Mouse (Mus musculus): ENCODE data around the gene Ap2b1. TPM values are rescaled to one million over a fixed set of nuclear protein-coding genes. Genes with fewer than 3 reads are reported as not detected.
A peak's percentile ranks its signal among the peaks of the same experiment; 100 is the strongest.

The Ap2b1 gene
- total and polyA plus RNA-seq, 2 experiments from 2014 or later, result 94.8 to 209 TPM

DNA sequence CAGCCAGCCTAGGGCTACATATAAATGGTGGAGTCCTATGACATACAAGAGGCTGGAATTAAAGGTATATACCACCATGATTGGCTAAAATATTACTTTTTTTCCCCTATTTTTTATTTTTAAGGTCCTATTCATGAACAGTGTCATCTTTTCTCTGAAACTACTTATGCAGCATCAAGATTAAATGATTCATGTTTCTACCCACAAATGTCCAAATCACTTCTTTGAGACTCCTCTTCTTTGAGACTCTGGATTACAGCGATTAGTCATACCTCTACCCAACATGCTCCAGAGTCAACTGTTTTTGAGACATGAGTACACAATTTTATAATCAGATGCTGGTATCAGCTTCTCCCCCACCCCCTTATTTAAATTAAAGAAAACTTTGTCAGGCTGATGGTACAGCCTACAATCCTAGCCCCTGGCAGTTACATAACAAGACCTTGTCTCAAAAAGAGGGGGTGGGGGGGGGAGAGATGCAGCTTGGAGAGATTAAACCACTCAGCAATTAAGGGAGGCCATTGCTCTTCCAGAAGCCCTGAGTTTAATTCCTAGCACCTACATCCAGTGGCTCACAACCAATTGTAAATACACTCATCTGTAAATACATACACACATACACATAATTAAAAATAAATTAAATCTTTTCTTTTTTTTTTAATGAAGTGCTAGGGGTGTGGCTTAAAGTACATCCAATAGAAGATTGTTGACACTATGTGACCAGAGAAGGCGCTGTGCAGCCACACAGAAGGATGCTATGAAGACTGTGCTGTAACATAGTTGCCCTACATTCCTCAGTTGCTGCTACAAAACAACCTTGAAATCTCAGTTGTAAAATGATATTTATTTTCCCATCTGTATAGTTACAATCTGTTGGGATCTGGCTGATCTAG, 26.6 kb upstream of the Ap2b1 start:
- no peak overlapping the region for H3K9ac ChIP-seq (replicated peaks; ENCODE audit: low read length)
- H3K27ac ChIP-seq, result peak overlapping the region; percentile 54; the same call in 1 of the 2 replicates
- peaks cover 6% of the 10 kb centered on the region; the same call in 1 of the 2 replicates for H3K4me1 ChIP-seq (ENCODE audit: insufficient read depth, low read length)
- no peak overlapping the region for H3K4me3 ChIP-seq (ENCODE audit: low read length)
- no peaks in the 10 kb centered on the region for H3K27me3 ChIP-seq (ENCODE audit: insufficient read depth, low read length)
- H3K4me2 ChIP-seq (ENCODE audit: low read depth, low read length), result peak overlapping the region; percentile 59; the same call in 1 of the 2 replicates
- WGBS, result 18% methylated on average over 2 of the region's 2 CpGs
- ATAC-seq, result no peak; the same call in 1 of the 2 replicates
- TF ChIP-seq CTCF (IDR thresholded peaks at IDR 0.05; ENCODE audit: low read depth), result 0 out of 2 replicates have a peak, but pooled peaks have one; percentile 34
- H3K9me3 ChIP-seq (ENCODE audit: low read length), result no peaks in the 10 kb centered on the region
- H3K36me3 ChIP-seq (ENCODE audit: insufficient read depth, low read length), result no peaks in the 10 kb centered on the region
- peak; percentile 45 for DNase-seq (ENCODE audit: low spot score)

DNA sequence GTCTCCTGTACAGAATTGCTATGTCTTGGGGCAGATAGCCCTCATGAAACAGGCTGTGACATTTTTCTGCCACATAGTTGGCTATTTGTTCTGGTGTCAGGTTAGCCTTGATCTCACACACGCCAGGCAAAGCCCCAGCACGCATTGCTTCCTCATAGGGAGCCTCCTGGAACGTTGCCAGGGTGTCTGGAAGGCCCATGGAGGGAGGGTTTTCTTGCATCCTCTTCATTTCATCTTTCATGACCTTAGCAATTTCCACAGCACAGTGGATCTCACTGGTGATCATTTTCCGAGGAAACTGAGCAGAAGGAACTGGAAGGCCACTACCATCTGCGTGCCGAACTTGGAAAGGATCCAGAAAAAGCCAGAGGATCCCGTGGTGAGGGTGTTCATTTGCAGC, 22.6 kb upstream of the Ap2b1 start:
- Histone ChIP-seq H3K27me3 (ENCODE audit: insufficient read depth, low read length) (no peaks in the 10 kb centered on the region), H3K9me3 (ENCODE audit: low read length) (no peaks in the 10 kb centered on the region), H3K4me2 (ENCODE audit: low read depth, low read length) (no peak overlapping the region), H3K36me3 (ENCODE audit: insufficient read depth, low read length) (no peaks in the 10 kb centered on the region), H3K27ac (no peak overlapping the region), H3K4me3 (ENCODE audit: low read length) (no peak overlapping the region), H3K9ac (replicated peaks; ENCODE audit: low read length) (no peak overlapping the region), H3K4me1 (ENCODE audit: insufficient read depth, low read length) (no peaks in the 10 kb centered on the region)
- TF ChIP-seq CTCF (IDR thresholded peaks at IDR 0.05; ENCODE audit: low read depth), result no peak
- ATAC-seq, result no peak
- DNase-seq (ENCODE audit: low spot score), result no peak
- WGBS, result 57% methylated on average over 7 of the region's 7 CpGs

- H3K9me3 ChIP-seq (ENCODE audit: low read length), result no peaks in the 10 kb centered on the region
- no peak overlapping the region for H3K4me3 ChIP-seq (ENCODE audit: low read length)
- ATAC-seq (no peak), DNase-seq (ENCODE audit: low spot score) (no peak)
- no peak overlapping the region for H3K27ac ChIP-seq
- H3K4me1 ChIP-seq (ENCODE audit: insufficient read depth, low read length), result no peaks in the 10 kb centered on the region
- H3K27me3 ChIP-seq (ENCODE audit: insufficient read depth, low read length), result no peaks in the 10 kb centered on the region
- 85% methylated on average over 4 of the region's 4 CpGs for WGBS
- TF ChIP-seq CTCF (IDR thresholded peaks at IDR 0.05; ENCODE audit: low read depth), result no peak
- H3K36me3 ChIP-seq (ENCODE audit: insufficient read depth, low read length), result no peaks in the 10 kb centered on the region
- H3K4me2 ChIP-seq (ENCODE audit: low read depth, low read length), result no peak overlapping the region
- no peak overlapping the region for H3K9ac ChIP-seq (replicated peaks; ENCODE audit: low read length)
Measured at GRCm38 (mm10) chr11:83279024-83279423, 19.8 kb upstream of the Ap2b1 start.

GRCm38 (mm10) chr11:83279691-83280090, 19.1 kb upstream of the Ap2b1 start:
- no peak overlapping the region for H3K4me3 ChIP-seq (ENCODE audit: low read length)
- no peak overlapping the region for H3K4me2 ChIP-seq (ENCODE audit: low read depth, low read length)
- WGBS, result 84% methylated on average over 6 of the region's 6 CpGs
- H3K27ac ChIP-seq, result no peak overlapping the region
- TF ChIP-seq CTCF (IDR thresholded peaks at IDR 0.05; ENCODE audit: low read depth), result no peak
- no peaks in the 10 kb centered on the region for H3K36me3 ChIP-seq (ENCODE audit: insufficient read depth, low read length)
- H3K27me3 ChIP-seq (ENCODE audit: insufficient read depth, low read length), result no peaks in the 10 kb centered on the region
- H3K9me3 ChIP-seq (ENCODE audit: low read length), result no peaks in the 10 kb centered on the region
- DNase-seq (ENCODE audit: low spot score) (no peak), ATAC-seq (no peak)
- H3K9ac ChIP-seq (replicated peaks; ENCODE audit: low read length), result no peak overlapping the region
- no peaks in the 10 kb centered on the region for H3K4me1 ChIP-seq (ENCODE audit: insufficient read depth, low read length)

GRCm38 (mm10) chr11:83282084-83282483, 16.7 kb upstream of the Ap2b1 start:
- Histone ChIP-seq H3K4me1 (ENCODE audit: insufficient read depth, low read length) (no peaks in the 10 kb centered on the region), H3K4me2 (ENCODE audit: low read depth, low read length) (no peak overlapping the region), H3K36me3 (ENCODE audit: insufficient read depth, low read length) (no peaks in the 10 kb centered on the region), H3K27me3 (ENCODE audit: insufficient read depth, low read length) (no peaks in the 10 kb centered on the region), H3K4me3 (ENCODE audit: low read length) (no peak overlapping the region), H3K27ac (no peak overlapping the region), H3K9ac (replicated peaks; ENCODE audit: low read length) (no peak overlapping the region), H3K9me3 (ENCODE audit: low read length) (no peaks in the 10 kb centered on the region)
- ATAC-seq, result no peak
- WGBS, result 75% methylated on average over 2 of the region's 2 CpGs
- no peak for DNase-seq (ENCODE audit: low spot score)
- no peak for TF ChIP-seq CTCF (IDR thresholded peaks at IDR 0.05; ENCODE audit: low read depth)

- no peak for TF ChIP-seq CTCF (IDR thresholded peaks at IDR 0.05; ENCODE audit: low read depth)
- Histone ChIP-seq H3K9me3 (ENCODE audit: low read length) (no peaks in the 10 kb centered on the region), H3K4me3 (ENCODE audit: low read length) (no peak overlapping the region), H3K27me3 (ENCODE audit: insufficient read depth, low read length) (no peaks in the 10 kb centered on the region), H3K36me3 (ENCODE audit: insufficient read depth, low read length) (no peaks in the 10 kb centered on the region), H3K27ac (no peak overlapping the region), H3K9ac (replicated peaks; ENCODE audit: low read length) (no peak overlapping the region), H3K4me1 (ENCODE audit: insufficient read depth, low read length) (peaks cover 2% of the 10 kb centered on the region; the same call in 1 of the 2 replicates), H3K4me2 (ENCODE audit: low read depth, low read length) (no peak overlapping the region)
- no peak for DNase-seq (ENCODE audit: low spot score)
- WGBS, result 86% methylated on average over 4 of the region's 4 CpGs
- ATAC-seq, result no peak
Measured at GRCm38 (mm10) chr11:83285627-83286026, 13.2 kb upstream of the Ap2b1 start.

GRCm38 (mm10) chr11:83286566-83286965, 12.3 kb upstream of the Ap2b1 start, which contains the start of gene Slfn14:
Slfn14 (minus strand) TSS chr11:83286726.
- ATAC-seq (no peak), DNase-seq (ENCODE audit: low spot score) (no peak)
- Histone ChIP-seq H3K4me1 (ENCODE audit: insufficient read depth, low read length) (peaks cover 7% of the 10 kb centered on the region; the same call in 1 of the 2 replicates), H3K9ac (replicated peaks; ENCODE audit: low read length) (no peak within 1 kb of the TSS), H3K4me3 (ENCODE audit: low read length) (no peak within 1 kb of the TSS), H3K27ac (no peak within 1 kb of the TSS), H3K9me3 (ENCODE audit: low read length) (no peaks in the 10 kb centered on the region), H3K36me3 (ENCODE audit: insufficient read depth, low read length) (no peaks in the 10 kb centered on the region), H3K27me3 (ENCODE audit: insufficient read depth, low read length) (no peaks in the 10 kb centered on the region), H3K4me2 (ENCODE audit: low read depth, low read length) (no peak within 1 kb of the TSS)
- 75% methylated on average over 1 of the region's 1 CpGs for WGBS
- TF ChIP-seq CTCF (IDR thresholded peaks at IDR 0.05; ENCODE audit: low read depth), result no peak
